Mouse (Mus musculus) Patski (cell line): ENCODE data around the gene Ptk6. TPM values are rescaled to one million over a fixed set of nuclear protein-coding genes. Genes with fewer than 3 reads are reported as not detected.
"Not testable (repeated sequence)": the region's sequence is repeated elsewhere in the genome, so short reads cannot be mapped to it uniquely, and the experiment has no call there.

Experiments used
- ATAC-seq: fragments of 100-300 bp; one replicate; pipeline ENCODE4 v1.8.0; 2021
- CTCF ChIA-PET: fragments of 350-600 bp; sonication (Branson Sonifier 250); formaldehyde crosslinking; loops from one replicate; lab custom pipeline; 2022; ENCODE audit warnings: inconsistent platforms; lab: Charles Lee
- POLR2A ChIA-PET: fragments of 350-600 bp; sonication (Branson Sonifier 250); formaldehyde crosslinking; loops from one replicate; lab custom pipeline; 2022; ENCODE audit warnings: antibody characterized with exemption, inconsistent platforms; lab: Charles Lee
- DNase-seq: peaks from one replicate; pipeline ENCODE4 v3.0.0-alpha.2; 2011; ENCODE audit warnings: low read depth, low spot score
- H3K27me3 ChIP-seq: fragments of 371-371 bp; one replicate; pipeline ENCODE4 v1.5.1; 2021
- CTCF ChIP-seq: fragments of 100-300 bp; IDR thresholded peaks from one replicate; pipeline ENCODE4 v1.5.1; 2021
- in situ Hi-C: fragments of 300-500 bp; cut with MboI; formaldehyde crosslinking; loops from 3 replicates; pipeline ENCODE4 v1.11.1; 2018; ENCODE audit warnings: low pct_unique_long_range_greater_than_20kb, mixed read lengths
- polyA plus RNA-seq: library from polyadenylated mRNA; unstranded; gene quantifications from one replicate; pipeline ENCODE4 v1.2.3, GENCODE M21; 2021

The Ptk6 gene
- polyA plus RNA-seq, 1 experiment from 2014 or later: not detected

DNA sequence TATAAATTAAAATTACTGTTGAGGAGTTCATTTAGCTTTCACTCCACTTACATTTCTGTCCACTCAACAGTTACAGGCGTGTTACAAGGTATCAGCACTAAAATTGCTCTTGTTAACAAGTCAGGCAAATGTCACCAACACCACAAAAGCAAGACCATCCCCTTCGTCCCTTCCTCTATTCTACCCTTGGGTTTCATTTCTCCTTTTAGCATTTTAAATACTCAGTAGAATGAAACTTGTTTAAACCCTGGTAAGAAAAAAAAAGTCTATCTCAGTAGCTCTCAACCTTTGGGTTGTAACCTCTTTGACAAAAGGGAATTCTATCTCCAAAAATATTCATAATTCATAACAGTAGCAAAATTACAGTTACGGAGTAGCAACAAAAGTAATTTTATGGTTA is 9.5 kb downstream of the Ptk6 start:
- ChIA-PET POLR2A (no interaction called here), CTCF (no interaction called here)
- ATAC-seq: no peak
- in situ Hi-C loops: no loop called here
- H3K27me3 ChIP-seq: peaks cover 8% of the 10 kb centered on the region
- TF ChIP-seq CTCF: no peak
- DNase-seq: no peak

DNA sequence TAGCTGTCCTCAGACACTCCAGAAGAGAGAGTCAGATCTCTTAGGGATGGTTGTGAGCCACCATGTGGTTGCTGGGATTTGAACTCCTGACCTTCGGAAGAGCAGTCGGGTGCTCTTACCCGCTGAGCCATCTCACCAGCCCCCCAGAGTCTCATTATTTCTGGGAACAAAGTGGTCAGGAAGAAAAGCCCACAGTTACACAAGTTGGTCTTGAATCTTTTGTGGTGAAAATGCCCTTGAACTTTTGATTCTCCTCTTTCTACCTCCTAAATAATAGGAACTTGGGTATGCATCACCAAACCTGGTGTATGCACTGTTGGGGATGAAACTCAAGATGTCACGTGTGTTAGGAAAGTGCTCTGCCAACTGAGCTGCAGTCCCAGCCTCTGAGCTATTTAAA is 10.7 kb downstream of the Ptk6 start:
- ChIA-PET CTCF (interaction anchor here (1.0 to 1.3 kb wide), 2 partner anchors 10 to 14 kb away, joined by 3 read pairs; partner anchors contain the start of gene Ptk6), POLR2A (no interaction called here)
- in situ Hi-C loops: no loop called here
- no peak for DNase-seq
- peaks cover under 1% of the 10 kb centered on the region for H3K27me3 ChIP-seq
- no peak for TF ChIP-seq CTCF
- ATAC-seq: no peak

DNA sequence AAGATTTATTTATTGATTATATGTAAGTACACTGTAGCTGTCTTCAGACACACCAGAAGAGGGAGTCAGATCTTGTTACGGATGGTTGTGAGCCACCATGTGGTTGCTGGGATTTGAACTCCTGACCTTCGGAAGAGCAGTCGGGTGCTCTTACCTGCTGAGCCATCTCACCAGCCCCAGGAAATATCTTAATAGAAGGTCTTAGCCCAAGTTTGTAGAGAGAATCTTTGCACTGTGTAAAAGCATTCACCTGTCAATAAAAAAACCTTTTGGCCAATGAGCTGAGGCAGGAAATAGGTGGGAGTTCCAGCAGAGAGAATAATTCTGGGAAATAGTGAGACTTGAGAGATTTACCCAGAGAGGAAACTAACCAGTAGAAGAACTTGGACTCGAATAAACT is 11.2 kb downstream of the Ptk6 start:
- in situ Hi-C loops, POLR2A ChIA-PET, DNase-seq, H3K27me3 ChIP-seq, ATAC-seq: not testable (repeated sequence)
- CTCF ChIA-PET: interaction anchor here (1.0 to 1.3 kb wide), 2 partner anchors 11 to 15 kb away, joined by 3 read pairs; partner anchors contain the start of gene Ptk6

DNA sequence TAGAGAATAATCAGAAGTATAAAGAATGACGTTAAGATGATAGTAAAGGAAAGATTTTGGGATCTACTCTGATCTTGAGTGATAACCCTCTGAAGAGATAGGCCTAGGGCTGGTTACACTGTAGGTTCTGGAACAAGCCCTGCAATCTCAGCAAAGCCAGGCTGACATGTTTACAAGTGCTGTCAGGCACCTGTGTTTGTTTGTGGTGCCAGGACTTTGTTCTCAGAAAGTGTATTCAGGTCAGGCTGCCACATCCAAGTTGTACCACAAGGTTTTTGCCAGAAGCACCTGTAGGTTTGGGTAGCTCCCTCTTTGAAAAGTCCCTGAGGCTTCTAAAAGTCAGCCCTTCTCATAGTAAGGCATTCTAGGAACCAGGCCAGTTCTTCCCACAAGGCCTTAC is 13.3 kb downstream of the Ptk6 start:
- no peaks in the 10 kb centered on the region for H3K27me3 ChIP-seq
- ChIA-PET POLR2A (no interaction called here), CTCF (interaction anchor here (4.9 kb wide), 1 partner anchor 144 kb away, joined by 40 read pairs; no protein-coding TSS in a partner anchor)
- no peak for DNase-seq
- no peak for ATAC-seq
- in situ Hi-C loops: loop anchor here (5.0 kb wide), 2 partner anchors 63 to 143 kb away; no protein-coding TSS in a partner anchor
- TF ChIP-seq CTCF: no peak

DNA sequence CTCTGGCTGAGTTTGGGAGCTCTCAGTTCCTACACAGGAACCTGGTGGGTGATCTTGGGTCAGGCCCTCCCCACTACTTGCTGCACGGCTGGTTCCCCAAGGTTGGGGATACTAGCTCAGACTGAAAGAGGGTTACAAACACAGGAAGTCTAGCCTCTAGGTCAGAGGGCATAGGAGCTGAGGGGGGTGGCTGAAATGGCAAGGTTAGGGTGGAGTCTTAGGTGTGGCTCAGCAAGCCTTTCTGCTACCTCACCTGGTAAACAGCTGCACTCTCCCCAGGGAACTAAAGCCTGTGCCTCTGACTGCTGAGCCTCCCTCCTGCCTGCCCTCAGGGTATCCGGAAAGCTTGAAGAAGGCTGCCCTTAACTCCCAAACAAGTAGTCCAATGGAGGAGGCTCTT is 13.9 kb downstream of the Ptk6 start:
- ATAC-seq: no peak
- ChIA-PET CTCF (interaction anchor here (4.9 kb wide), 1 partner anchor 144 kb away, joined by 40 read pairs; no protein-coding TSS in a partner anchor), POLR2A (no interaction called here)
- H3K27me3 ChIP-seq: no peaks in the 10 kb centered on the region
- in situ Hi-C loops: loop anchor here (5.0 kb wide), 2 partner anchors 64 to 144 kb away; no protein-coding TSS in a partner anchor
- no peak for TF ChIP-seq CTCF
- no peak for DNase-seq

DNA sequence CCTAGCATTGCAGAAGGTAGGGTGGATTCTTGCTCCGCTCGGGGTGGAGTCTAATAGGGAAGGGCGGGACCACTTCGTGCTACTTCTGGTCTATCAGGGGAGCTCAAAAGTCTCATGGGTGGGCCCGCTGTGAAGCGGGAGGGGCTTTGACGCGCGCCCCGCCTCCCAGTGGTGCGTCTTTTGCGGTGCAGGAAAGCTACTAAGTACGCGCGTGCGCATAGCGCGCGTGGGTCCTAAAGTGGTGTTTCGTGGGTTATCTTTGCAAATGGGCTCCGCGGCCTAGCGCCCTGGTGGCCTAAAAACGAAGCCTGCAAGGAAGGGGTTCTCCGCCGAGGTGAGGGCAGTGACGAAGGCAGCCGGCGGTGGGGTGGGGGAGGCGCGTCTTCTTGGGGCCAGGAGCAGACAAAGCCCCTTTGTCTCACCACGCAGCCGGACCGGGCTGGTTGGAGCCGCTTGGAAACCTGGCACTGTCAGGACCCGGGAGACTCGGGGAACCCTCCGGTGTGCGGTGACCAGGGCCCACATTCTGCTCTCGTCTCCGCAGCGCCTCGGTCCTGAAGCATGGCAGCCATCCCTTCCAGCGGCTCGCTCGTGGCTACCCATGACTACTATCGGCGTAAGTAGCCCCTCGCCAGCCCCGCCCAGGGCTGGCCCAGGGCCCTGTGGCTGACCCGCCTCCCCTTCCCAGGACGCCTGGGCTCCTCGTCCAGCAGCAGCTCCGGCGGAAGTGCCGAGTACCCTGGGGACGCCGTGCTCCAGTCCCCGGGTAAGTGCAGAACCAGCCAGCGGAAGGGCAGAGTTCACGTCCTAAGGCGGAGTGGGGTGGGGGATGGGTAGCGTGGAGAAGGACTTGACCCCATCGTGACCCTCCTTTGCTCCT is 15.2 kb downstream of the Ptk6 start, which contains the start of gene Ppdpf:
Ppdpf (plus strand) TSS at position 127 of the 880 bp plus-strand sequence.
- CTCF ChIA-PET: interaction anchor here (0.8 to 4.9 kb wide), 17 partner anchors 12 to 309 kb away, joined by 3 to 40 read pairs (median 4); partner anchors contain the start of genes Ptk6, Rtel1 and Tpd52l2
- POLR2A ChIA-PET: interaction anchor here (1.2 kb wide), 1 partner anchor 178 kb away, joined by 4 read pairs; no protein-coding TSS in a partner anchor

DNA sequence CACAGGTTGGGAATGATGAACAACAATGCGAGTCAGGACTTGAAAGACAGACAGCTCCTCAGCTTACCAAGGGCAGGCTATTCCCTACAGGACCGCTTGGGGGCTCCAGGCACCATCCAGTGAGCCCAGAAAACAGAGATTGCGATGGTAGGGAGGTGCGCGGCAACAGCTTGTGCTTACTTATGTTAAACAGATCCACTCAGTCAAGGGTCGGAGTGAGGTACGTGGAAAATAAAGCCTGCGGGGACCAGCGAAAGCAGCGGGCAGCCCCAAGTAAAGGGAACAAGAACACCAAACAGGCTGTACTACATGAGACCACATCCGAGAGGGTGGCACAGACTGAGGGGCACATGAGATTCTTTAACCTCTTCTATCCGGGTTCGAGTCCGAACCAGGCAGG is 16.0 kb downstream of the Ptk6 start:
- DNase-seq: peak; percentile 37

More for the DNA sequence above, 15.2 kb downstream of the Ptk6 start, which contains the start of gene Ppdpf:
- ATAC-seq (peak; percentile 94), DNase-seq (peak; percentile 43)
- in situ Hi-C loops: loop anchor here (5.0 kb wide), 2 partner anchors 65 to 145 kb away; no protein-coding TSS in a partner anchor
- no peak for TF ChIP-seq CTCF
- H3K27me3 ChIP-seq: no peaks in the 10 kb centered on the region

DNA sequence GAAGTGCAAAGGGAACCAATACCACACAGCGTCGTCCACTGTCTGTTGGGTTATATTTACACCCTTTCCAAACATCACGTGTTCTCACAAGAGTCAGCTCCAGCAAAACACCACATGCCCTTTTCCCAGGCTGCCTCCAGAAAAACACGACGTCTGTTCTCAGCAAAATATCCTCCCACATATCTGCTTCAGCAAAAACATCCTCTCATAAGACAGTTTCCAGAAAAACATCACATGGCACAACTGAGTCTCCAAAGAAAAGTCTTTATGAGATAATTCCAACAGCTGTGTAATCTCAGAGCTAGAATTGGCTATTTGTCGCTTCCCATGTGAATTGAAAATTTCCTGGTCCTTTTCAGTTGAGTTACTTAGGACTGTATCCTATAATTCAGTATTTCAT is 21.7 kb downstream of the Ptk6 start:
- DNase-seq (no peak), ATAC-seq (no peak)
- ChIA-PET CTCF (no interaction called here), POLR2A (no interaction called here)
- peaks cover 8% of the 10 kb centered on the region for H3K27me3 ChIP-seq
- in situ Hi-C loops: no loop called here
- no peak for TF ChIP-seq CTCF

More for the DNA sequence above, 16.0 kb downstream of the Ptk6 start:
- in situ Hi-C loops: loop anchor here (5.0 kb wide), 2 partner anchors 66 to 146 kb away; no protein-coding TSS in a partner anchor
- ATAC-seq: peak; percentile 81
- ChIA-PET POLR2A (interaction anchor here (1.2 kb wide), 1 partner anchor 179 kb away, joined by 4 read pairs; no protein-coding TSS in a partner anchor), CTCF (interaction anchor here (0.8 to 4.9 kb wide), 17 partner anchors 12 to 310 kb away, joined by 3 to 40 read pairs (median 4); partner anchors contain the start of genes Ptk6, Rtel1 and Tpd52l2)
- H3K27me3 ChIP-seq: no peaks in the 10 kb centered on the region
- peak; percentile 96 for TF ChIP-seq CTCF

DNA sequence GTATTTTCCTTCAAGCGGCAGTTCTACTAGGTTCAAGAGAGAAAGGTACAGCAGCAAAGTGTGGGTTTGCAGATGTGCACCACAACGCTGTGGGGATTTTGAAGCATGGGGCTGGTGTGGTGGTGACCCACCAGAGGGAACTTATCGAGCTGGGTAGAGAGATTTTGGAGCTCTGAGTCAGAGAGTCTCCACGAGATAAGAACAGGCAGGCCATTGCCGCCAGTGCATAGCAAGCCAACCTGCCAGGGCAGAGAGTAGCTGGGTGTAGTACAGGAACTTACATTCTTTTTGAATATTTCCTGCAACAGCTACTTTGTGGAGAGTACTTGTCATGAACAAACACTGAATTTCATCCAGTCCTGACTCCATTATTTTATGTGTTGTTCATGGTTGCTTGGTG is 24.1 kb downstream of the Ptk6 start:
- in situ Hi-C loops: no loop called here
- no peak for DNase-seq
- no peak for ATAC-seq

DNA sequence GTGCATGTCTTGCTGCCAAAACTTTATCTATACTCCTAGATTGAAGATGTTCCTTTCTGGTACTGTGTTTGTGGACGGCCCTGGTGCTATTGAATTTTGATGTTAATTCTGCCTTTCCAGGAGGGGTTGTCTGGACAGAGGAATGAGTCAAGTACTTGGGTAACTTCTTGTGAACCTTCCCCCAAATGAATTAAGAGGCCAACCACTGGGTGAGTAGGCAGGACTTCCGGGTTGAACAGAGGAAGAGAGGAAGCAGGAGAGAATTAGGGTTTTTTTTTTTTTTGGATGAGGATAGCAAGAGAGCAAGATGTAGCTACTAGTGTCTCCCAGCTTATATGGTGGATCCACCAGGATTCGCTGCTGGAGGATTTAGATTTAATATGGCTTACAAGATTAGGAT is 24.6 kb downstream of the Ptk6 start:
- CTCF ChIA-PET: no interaction called here
- TF ChIP-seq CTCF: no peak
- no peak for DNase-seq
- ATAC-seq: no peak
- H3K27me3 ChIP-seq: peaks cover 16% of the 10 kb centered on the region
- POLR2A ChIA-PET: interaction anchor here (1.9 kb wide), 1 partner anchor 9 kb away, joined by 5 read pairs; no protein-coding TSS in a partner anchor
- in situ Hi-C loops: no loop called here

More for the DNA sequence above, 24.1 kb downstream of the Ptk6 start:
- ChIA-PET CTCF (interaction anchor here (1.8 kb wide), 1 partner anchor 13 kb away, joined by 4 read pairs; no protein-coding TSS in a partner anchor), POLR2A (interaction anchor here (1.9 kb wide), 1 partner anchor 10 kb away, joined by 5 read pairs; no protein-coding TSS in a partner anchor)
- peaks cover 16% of the 10 kb centered on the region for H3K27me3 ChIP-seq
- no peak for TF ChIP-seq CTCF
